Mouse (Mus musculus) lung, postnatal 0 days (tissue): ENCODE measurements around the gene Ube3a. TPM values are rescaled to one million over a fixed set of nuclear protein-coding genes. Genes with fewer than 3 reads are reported as not detected.
A peak's percentile ranks its signal among the peaks of the same experiment; 100 is the strongest.

Experiments used
- ATAC-seq: fragments of 200-750 bp; cut with Nextera tagmentation; 2 replicates; pipeline ENCODE4 v1.8.0; 2017; ENCODE audit warnings: moderate library complexity
- DNase-seq: peaks from one replicate; pipeline ENCODE4 v3.0.0-alpha.2; 2016; ENCODE audit warnings: low spot score
- H3K27ac ChIP-seq: fragments of 300-500 bp; sonication (generic); 2 replicates; pipeline ENCODE4 v1.5.1; 2014; ENCODE audit warnings: antibody characterized with exemption, mild to moderate bottlenecking, low read length, mixed read lengths
- H3K27me3 ChIP-seq: fragments of 300-500 bp; sonication (generic); replicated peaks from 2 replicates; pipeline ENCODE4 v1.6.1; 2014; ENCODE audit warnings: low read length, mixed read lengths; ENCODE audit not compliant: insufficient read depth
- H3K36me3 ChIP-seq: fragments of 300-500 bp; sonication (generic); 2 replicates; pipeline ENCODE4 v1.6.1; 2014; ENCODE audit warnings: low read length, mixed read lengths; ENCODE audit not compliant: insufficient read depth
- H3K4me1 ChIP-seq: fragments of 300-500 bp; sonication (generic); 2 replicates; pipeline ENCODE4 v1.6.1; 2014; ENCODE audit warnings: antibody characterized with exemption, low read depth, low read length, mixed read lengths; ENCODE audit not compliant: insufficient read depth
- H3K4me2 ChIP-seq: fragments of 300-500 bp; sonication (generic); replicated peaks from 2 replicates; pipeline ENCODE4 v1.6.1; 2014; ENCODE audit warnings: low read depth, mild to moderate bottlenecking, low read length, moderate library complexity, mixed read lengths
- H3K4me3 ChIP-seq: fragments of 300-500 bp; sonication (generic); 2 replicates; pipeline ENCODE4 v1.5.1; 2014; ENCODE audit warnings: low read depth, low read length
- H3K9ac ChIP-seq: fragments of 300-500 bp; sonication (generic); replicated peaks from 2 replicates; pipeline ENCODE4 v1.6.1; 2014; ENCODE audit warnings: low read depth, mild to moderate bottlenecking
- H3K9me3 ChIP-seq: fragments of 300-500 bp; sonication (generic); 2 replicates; pipeline ENCODE4 v1.6.1; 2016; ENCODE audit warnings: low read length, mixed read lengths
- CTCF ChIP-seq: IDR thresholded peaks from 2 replicates; pipeline ENCODE4 v1.5.1; 2016; ENCODE audit warnings: antibody characterized with exemption, mild to moderate bottlenecking
- EP300 ChIP-seq: IDR thresholded peaks from 2 replicates; pipeline ENCODE4 v1.6.1; 2016; ENCODE audit warnings: antibody characterized with exemption, mild to moderate bottlenecking, control low read depth
- WGBS: fragments of 180-500 bp; shearing (Covaris S2); extraction: QIAGEN DNeasy Blood & Tissue Kit; methylation state at CpG from one replicate; pipeline ENCODE4 v1.1.7; 2014; 5-methylcytosine and 5-hydroxymethylcytosine counted together
- polyA plus RNA-seq: library from polyadenylated mRNA; unstranded; fragments of >200 nt; fragmentation: Nextera tagmentation; extraction: Ambion mirVana; gene quantifications from 2 replicates; pipeline ENCODE4 v1.2.1, GENCODE M21; 2015

The Ube3a gene
- polyA plus RNA-seq, 1 experiment from 2014 or later: 107 TPM

DNA sequence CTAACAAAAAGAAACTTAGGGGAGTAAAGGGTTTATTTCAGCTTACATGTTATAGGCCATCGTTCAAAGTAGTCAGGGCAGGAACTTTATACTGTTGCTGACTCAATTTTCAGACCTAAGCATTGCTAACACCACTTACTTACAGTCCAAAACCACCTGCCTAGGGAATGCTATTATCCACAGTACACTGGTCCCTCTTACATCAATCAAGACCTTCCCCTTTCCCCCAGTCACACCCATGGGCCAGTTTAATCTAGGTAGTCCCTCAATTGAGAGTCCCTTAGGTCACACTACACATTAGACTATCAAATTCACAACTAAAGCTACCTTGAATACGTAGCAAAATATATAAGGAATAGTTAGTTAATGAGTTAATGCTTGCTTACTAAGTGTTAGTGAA, 24.8 kb downstream of the Ube3a start:
- H3K36me3 ChIP-seq: no peaks in the 10 kb centered on the region
- TF ChIP-seq EP300 (no peak), CTCF (no peak)
- H3K4me2 ChIP-seq: no peak overlapping the region
- no peaks in the 10 kb centered on the region for H3K9me3 ChIP-seq
- DNase-seq: no peak
- no peaks in the 10 kb centered on the region for H3K4me1 ChIP-seq
- 95% methylated on average over 2 of the region's 2 CpGs for WGBS
- no peak overlapping the region for H3K4me3 ChIP-seq
- no peak overlapping the region for H3K27ac ChIP-seq
- H3K9ac ChIP-seq: no peak overlapping the region
- no peaks in the 10 kb centered on the region for H3K27me3 ChIP-seq
- ATAC-seq: no peak

- Histone ChIP-seq H3K9ac (no peak overlapping the region), H3K4me2 (no peak overlapping the region), H3K4me3 (no peak overlapping the region), H3K36me3 (no peaks in the 10 kb centered on the region), H3K27me3 (no peaks in the 10 kb centered on the region), H3K4me1 (no peaks in the 10 kb centered on the region), H3K9me3 (no peaks in the 10 kb centered on the region), H3K27ac (no peak overlapping the region)
- ATAC-seq (no peak), DNase-seq (no peak)
- 97% methylated on average over 1 of the region's 1 CpGs for WGBS
- TF ChIP-seq CTCF (no peak), EP300 (no peak)
These were observed 37.0 kb downstream of the Ube3a start for GRCm38 (mm10) chr7:59265538-59265937.

DNA sequence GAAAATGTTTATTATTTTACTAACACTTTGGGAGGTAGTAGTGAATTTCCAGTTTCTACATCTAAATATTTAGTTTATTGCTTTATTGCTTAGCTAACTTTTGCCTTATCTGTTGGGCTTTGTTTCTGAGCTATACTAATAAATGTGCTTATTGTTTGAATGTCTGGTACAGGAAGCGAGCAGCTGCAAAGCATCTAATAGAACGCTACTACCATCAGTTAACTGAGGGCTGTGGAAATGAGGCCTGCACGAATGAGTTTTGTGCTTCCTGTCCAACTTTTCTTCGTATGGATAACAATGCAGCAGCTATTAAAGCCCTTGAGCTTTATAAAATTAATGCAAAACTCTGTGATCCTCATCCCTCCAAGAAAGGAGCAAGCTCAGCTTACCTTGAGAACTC, 43.2 kb downstream of the Ube3a start:
- H3K36me3 ChIP-seq: no peaks in the 10 kb centered on the region; the same call in 1 of the 2 replicates
- H3K9ac ChIP-seq: no peak overlapping the region
- no peaks in the 10 kb centered on the region for H3K4me1 ChIP-seq
- no peaks in the 10 kb centered on the region for H3K27me3 ChIP-seq
- TF ChIP-seq CTCF (no peak), EP300 (no peak)
- no peak overlapping the region for H3K4me2 ChIP-seq
- DNase-seq (peak; percentile 23), ATAC-seq (no peak)
- WGBS: 35% methylated on average over 4 of the region's 4 CpGs
- no peaks in the 10 kb centered on the region for H3K9me3 ChIP-seq
- no peak overlapping the region for H3K27ac ChIP-seq
- H3K4me3 ChIP-seq: no peak overlapping the region

- H3K4me2 ChIP-seq: no peak overlapping the region
- TF ChIP-seq CTCF: no peak
- no peak for TF ChIP-seq EP300
- H3K9ac ChIP-seq: no peak overlapping the region
- H3K27me3 ChIP-seq: no peaks in the 10 kb centered on the region
- no peaks in the 10 kb centered on the region for H3K36me3 ChIP-seq
- no peak overlapping the region for H3K4me3 ChIP-seq
- no peaks in the 10 kb centered on the region for H3K4me1 ChIP-seq
- H3K9me3 ChIP-seq: no peaks in the 10 kb centered on the region
- no peak for DNase-seq
- H3K27ac ChIP-seq: no peak overlapping the region
- 86% methylated on average over 1 of the region's 1 CpGs for WGBS
- ATAC-seq: no peak
These were observed 84.0 kb downstream of the Ube3a start for GRCm38 (mm10) chr7:59312576-59312975.

GRCm38 (mm10) chr7:59322759-59323158, 94.2 kb downstream of the Ube3a start:
- no peaks in the 10 kb centered on the region for H3K9me3 ChIP-seq
- 96% methylated on average over 1 of the region's 1 CpGs for WGBS
- no peak for ATAC-seq

More at GRCm38 (mm10) chr7:59322759-59323158, 94.2 kb downstream of the Ube3a start:
- no peaks in the 10 kb centered on the region for H3K36me3 ChIP-seq
- no peaks in the 10 kb centered on the region for H3K27me3 ChIP-seq
- no peak overlapping the region for H3K4me2 ChIP-seq
- TF ChIP-seq CTCF (no peak), EP300 (no peak)
- H3K4me3 ChIP-seq: no peak overlapping the region
- H3K4me1 ChIP-seq: no peaks in the 10 kb centered on the region
- H3K9ac ChIP-seq: no peak overlapping the region
- no peak overlapping the region for H3K27ac ChIP-seq
- no peak for DNase-seq
